Mouse (Mus musculus): ENCODE measurements around the gene Naga.

Gene Naga

DNA sequence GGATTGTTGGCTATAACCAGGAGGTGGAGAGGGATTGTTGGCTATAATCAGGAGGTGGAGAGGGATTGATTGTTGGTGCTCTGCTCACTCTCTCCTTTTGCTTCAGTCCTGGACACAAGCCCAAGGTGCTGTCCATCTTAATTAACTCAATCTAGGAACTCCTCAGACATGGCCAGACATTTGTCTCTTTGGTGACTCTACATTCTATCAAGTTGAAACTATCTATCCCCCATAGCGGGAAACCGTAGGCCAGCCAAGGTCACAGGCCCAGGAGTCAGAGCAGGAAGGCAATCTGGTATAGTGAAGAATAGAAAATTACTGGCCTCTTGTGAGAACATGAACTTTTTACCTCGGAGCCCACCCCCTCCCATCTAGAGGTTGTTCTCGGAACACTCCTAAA is 23.5 kb upstream of the Naga start:
- TF ChIP-seq GATA4 (IDR thresholded peaks at IDR 0.05; ENCODE audit: insufficient replicate concordance, low read length), result peak; percentile 84; the same call in 1 of the 2 replicates

DNA sequence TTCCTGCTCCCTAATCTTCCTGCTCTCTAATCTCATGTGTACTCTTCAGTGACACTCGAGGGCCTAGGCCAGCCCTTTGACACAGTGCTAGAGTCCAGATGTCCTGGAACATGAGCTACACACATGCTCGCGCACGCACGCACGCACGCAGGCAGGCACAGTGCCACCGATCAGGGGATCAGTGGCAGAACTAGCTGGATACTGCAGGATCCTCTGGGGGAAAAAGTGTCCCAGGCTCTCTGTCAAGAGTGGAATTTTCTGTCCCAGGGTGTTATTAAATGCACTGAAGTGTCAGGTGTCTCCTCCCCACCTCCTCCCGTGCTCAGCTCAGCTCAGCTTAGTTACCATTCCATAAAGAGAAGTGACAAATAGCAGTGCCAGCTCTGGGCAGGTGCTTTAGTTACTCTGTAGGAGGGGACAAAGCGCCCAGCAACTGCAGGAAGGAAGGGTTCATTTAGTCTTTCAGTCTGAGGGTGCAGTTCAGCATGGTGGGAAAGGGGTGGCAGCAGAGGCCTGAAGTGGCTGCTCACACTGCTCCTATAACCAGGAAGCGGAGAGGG is 22.8 kb upstream of the Naga start:
- TF ChIP-seq GATA4 (IDR thresholded peaks at IDR 0.05; ENCODE audit: insufficient replicate concordance, low read length), result peak; percentile 88; the same call in 1 of the 2 replicates

DNA sequence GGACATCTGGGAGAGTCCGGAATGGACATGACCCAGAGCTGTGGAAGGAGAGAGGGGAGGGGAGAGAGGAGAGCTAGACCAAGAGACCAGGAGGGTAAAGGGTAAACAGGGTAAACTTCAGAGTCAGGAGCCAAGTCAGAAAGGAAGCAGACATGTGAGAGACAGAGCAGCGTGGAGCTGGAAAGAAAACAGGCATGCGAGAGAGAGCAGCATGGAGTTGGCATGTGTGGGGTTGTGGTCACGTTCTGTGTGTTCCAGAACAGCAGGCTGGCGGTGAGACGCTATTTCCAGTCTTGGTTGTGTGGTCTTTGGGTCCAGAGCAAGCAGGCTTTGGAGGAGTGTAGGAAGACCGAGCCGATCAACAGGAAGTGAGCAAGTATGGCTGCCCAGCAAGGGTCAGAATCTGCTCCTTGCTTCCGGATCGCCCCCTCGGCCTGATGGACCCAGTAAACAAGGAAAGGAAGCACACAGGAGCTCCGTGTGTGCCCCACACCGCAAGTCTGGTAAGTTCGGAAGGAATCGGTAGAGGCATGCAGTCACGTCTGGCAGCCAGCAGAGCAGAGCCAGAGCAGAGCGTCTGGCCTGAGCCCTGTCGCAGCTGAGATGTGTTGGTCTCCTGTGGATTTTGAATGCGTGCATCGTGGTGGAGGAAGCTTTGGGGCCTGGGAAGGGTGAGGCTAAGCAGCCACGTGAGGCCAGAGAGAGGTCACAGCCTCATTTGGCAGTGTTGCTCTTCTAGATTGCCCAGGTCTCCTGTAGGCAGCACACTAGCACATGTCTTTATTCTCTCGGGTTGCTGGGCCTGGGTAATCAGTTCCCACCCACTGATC is 19.9 kb upstream of the Naga start:
- TF ChIP-seq GATA4 (IDR thresholded peaks at IDR 0.05; ENCODE audit: insufficient replicate concordance, low read length), result no peak; the same call in 1 of the 2 replicates

DNA sequence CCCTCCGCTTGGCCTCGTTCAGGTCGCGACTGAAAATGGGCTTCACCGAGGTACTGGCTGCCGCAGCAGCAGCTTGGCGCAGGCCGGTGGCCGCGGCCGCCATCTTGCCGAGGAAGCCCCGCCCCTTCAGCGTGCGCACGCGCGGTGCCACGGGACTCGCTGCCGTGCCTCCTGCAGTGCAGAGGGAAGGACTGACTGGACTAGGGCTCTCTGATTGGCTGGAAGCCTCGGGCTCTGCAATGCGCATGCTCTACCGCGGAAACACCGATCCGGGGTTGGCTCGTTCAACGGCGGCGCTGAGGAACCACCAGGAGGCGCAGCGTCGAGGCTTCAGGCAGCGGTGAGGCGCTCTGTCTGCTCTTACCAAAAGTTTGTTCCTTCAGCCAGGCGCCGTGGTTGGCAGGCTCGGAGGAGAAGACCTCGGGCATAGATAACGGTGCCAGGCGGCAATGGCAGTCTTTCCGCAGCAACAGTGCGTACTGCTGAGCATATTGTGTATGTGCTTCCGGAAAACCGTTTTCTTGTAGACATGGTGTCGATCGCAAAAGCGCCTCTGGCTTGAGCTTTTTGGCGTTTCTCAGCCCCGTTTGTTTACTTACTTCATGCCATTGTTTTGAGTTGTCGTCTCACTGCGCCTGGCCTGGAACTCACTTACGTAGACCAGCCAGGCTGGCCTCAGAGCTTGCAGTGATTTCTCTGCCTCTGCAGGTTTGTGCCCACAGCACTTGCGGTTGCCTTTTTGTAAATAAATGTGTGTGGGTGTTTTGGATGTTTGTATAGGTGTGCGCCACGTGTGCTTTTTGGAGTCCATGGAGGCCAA is 15.6 kb upstream of the Naga start, which contains the start of gene Ndufa6:
TSS of gene Ndufa6 (minus strand) at position 197 of the 820 bp plus-strand sequence.
- TF ChIP-seq GATA4 (IDR thresholded peaks at IDR 0.05; ENCODE audit: insufficient replicate concordance, low read length), result peak; percentile 79; the same call in 1 of the 2 replicates

DNA sequence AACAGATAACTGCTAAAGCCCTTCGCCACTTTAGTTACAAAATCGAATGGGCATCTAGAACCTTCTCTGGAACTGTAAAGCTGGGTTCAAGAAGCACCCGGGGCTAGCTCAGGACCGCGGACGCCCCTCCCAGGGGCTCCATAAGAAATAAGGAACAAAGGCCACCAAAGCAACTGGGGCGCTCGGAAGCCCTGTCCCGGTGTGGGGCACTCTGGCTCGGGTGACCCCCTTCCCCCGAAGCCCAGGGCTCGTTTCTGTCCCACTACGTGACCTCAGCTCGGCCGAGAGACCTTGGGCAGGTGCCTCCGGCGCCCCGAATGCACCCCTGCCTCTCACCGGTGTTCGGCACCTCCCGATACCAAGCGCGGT is 15.0 kb upstream of the Naga start:
- TF ChIP-seq GATA4 (IDR thresholded peaks at IDR 0.05; ENCODE audit: insufficient replicate concordance, low read length), result no peak

DNA sequence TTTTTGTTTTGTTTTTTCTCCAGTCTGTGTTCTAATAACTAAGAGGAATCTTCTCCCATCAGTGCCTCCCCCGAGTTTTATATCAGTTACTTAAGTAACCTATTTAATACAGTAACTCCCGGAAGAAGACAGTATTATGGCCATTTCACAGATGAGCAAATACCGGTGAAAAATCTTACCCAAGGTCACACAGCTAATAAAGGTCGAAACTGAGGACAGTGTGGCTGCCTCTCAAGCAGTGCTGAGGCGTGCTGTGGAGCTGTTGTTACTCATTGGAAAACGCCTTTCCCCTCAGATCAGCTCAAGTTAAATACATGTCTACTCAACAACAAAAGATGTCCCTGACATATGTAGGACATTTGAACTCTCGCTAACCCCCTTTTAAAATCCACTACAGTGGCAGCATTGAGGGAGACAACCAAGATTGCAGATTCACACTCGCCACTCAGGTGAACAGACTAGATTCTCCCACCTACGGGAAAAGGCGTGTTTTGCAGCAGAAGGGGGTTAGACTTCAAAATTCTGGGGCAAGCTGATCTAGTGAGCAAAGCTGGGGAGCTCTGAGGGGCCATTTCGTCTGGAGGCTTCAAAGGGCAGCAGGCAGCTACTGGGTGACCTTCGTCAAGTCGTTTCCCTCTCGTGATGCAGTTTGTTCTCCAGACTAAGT is 14.5 kb upstream of the Naga start:
- TF ChIP-seq GATA4 (IDR thresholded peaks at IDR 0.05; ENCODE audit: insufficient replicate concordance, low read length), result no peak

DNA sequence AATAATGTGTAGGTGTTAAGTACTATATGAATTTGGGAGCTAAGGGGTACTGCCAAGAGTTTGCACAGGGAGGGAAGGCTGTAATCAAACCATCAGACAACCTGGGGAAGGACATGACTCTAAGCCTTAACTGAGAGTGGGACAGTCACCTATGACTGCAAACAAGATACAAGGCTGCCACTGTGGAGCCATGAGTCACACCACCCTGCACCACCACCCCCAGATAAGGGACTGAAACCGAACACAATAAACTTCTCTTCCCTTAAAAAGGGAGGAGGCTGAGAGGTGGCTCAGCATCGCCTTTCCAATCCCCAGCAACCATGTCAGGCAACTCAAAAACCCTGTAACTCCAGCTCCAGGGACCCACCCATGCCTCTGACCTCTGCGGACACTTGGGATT is 12.8 kb upstream of the Naga start:
- no peak for TF ChIP-seq GATA4 (IDR thresholded peaks at IDR 0.05; ENCODE audit: insufficient replicate concordance, low read length)

DNA sequence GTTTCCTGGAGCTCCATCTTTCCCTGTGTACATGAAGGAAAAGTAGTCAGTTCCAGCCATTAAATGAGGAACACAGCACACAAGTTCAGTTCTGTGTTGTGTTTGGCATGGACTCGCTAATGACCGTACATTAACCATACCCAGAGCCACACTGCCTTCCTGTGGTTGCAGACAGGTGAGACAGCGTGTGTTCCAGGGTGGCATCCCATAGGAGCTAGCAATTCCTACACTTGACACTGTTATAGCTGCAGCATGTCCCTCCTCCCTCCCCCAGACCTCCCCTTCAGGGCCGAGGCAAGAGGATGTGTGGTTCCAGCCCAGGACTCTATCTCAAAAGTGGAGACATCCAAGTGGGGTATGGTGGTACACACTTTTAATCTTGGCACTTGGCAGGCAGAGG is 11.6 kb upstream of the Naga start:
- no peak for TF ChIP-seq GATA4 (IDR thresholded peaks at IDR 0.05; ENCODE audit: insufficient replicate concordance, low read length)

DNA sequence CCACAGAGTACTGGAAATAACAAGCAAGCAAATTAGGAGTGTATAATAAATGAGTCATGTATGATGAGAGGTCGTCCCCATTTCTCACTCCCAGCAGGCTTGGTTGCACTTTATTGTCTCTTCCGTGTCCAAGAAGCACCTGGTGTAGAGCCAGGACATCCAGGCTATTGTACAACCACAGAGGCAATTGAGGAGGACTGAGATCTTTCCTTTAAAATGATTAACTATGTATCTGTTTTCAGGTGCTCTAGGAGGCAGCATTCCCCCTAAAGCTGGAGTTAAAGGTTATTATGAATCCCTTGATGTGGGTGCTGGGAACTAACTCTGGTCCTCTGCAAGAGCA is 10.2 kb upstream of the Naga start:
- TF ChIP-seq GATA4 (IDR thresholded peaks at IDR 0.05; ENCODE audit: insufficient replicate concordance, low read length), result no peak

DNA sequence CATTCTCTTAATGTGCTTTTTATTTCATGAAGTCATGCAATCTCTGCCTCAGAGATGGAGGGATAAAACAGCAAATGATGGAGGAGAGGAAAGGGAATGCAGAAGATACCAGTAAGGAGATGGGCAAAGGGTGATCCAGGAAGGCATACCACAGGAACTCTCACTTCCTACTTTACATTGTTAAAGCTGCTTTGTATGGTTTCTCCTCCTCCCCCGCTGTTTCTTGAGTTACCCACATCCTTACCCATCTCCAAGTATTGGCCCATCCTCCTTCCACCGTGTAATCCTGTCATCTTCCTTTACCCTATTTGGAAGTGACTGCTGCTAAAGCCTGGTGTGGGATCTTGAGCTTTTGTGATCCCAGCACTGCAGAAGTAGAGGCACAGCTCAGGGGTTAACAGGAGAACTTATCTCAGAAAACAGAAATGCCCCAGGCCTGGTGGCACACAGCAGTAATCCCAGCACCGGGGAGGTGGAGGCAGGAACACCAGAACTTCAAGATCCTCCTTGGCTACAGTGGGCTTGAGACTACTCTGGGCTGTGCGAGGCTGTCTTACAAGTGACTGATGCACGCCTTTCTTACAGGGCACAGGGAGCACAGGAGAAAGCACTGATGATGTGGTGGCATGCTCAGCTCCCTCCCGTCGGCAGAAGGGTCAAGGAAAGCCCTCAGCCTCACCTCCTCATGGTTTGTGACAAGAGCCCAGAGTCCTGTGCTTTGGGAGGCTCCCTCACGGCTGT is 9.7 kb upstream of the Naga start:
- no peak for TF ChIP-seq GATA4 (IDR thresholded peaks at IDR 0.05; ENCODE audit: insufficient replicate concordance, low read length)

DNA sequence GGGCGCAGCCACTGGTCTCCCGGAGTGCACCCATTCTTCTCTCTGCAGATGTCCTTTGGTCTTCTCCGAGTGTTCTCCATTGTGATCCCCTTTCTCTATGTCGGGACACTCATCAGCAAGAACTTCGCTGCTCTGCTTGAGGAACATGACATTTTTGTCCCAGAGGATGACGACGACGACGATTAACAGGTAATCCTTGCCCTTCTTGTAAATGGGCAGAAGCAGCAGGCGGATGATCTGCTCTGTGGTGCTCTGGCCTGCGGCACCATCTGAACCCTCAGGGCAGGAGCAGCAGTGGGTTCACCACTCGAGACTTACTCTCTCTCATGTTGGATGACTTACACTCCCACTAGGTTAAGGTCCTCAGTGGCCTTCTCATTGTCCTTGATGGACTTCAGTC is 9.1 kb upstream of the Naga start:
- TF ChIP-seq GATA4 (IDR thresholded peaks at IDR 0.05; ENCODE audit: insufficient replicate concordance, low read length), result no peak

DNA sequence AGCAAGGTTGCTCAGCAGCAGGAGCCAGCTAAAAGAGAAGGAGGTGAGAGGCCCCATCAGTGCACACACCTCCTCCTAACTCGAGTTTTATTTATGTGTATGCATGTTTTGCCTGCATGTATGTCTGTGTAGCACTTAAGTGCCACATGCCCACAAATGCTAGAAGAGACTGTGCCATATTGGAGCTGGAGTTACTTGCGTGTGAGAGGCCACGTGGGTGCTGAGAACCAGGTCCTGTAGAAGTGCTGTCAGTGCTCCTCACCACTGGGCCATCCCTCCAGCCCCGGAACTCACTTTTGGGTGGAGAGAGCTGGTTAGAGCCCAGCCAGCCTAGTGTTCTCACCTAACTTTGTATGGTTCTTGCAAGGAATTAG is 8.6 kb upstream of the Naga start:
- TF ChIP-seq GATA4 (IDR thresholded peaks at IDR 0.05; ENCODE audit: insufficient replicate concordance, low read length), result no peak

DNA sequence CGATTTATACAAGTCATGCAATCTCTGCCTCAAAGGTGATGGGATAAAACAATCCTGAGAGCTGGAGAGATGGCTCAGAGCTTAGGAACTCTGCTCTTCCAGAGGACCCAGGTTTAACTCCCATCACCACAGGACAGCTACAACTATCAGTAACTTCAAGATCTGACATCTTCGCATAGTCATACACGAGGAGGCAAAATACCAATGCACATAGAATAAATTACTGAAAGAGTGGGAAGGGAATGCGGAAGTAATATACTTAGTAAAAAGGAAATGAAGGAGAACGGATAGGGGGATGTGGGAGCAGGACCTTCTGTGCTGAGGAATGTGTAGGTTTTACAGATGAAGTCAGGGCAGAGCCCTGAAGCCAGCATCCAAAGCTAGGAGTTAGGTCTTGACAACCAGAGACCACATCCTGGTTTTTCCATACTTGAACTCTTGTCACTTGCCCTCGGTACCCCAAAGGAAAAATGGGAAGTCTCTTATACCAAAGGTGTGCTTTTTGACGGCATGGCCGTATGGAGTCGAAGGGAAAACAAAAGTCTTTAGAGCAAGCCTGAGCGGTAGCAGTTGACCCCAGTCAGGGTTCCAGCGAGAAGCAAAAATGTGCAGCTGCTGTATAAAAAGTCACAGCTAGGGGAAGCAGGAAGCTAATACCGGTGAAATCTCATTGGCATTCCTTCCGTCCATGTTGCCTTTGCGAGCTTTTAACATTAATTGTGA is 8.0 kb upstream of the Naga start:
- no peak for TF ChIP-seq GATA4 (IDR thresholded peaks at IDR 0.05; ENCODE audit: insufficient replicate concordance, low read length)

DNA sequence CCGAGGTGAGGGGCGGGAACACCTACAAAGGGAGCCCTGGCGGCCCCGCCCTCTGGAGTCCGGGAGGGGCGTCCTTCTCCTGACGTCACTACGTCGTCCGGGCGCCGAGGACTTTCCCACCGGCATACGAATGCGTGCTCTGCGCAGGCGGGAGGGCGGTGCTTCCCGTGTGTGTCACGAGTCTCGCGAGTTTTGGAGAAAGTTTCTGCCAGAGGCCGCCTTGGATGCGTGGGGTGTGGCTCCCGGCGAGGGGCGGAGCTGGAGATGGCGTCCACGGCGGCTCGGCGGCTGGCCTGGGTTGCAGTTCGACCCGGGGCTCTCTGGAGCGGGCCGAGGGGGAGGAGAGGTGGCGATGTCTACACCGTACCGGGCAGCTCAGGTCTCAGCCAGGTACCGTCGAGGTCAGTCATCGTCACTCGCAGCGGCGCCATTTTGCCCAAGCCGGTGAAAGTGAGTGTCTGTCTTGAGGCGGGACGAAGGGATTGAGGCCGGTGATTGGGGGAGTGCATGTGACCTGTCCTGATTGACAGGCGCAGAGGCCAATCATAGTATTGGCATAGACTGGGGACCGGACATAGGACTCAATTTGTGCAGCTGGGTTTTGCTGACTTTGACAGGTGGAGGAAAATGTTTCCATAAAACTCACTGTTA is 7.2 kb upstream of the Naga start:
- TF ChIP-seq GATA4 (IDR thresholded peaks at IDR 0.05; ENCODE audit: insufficient replicate concordance, low read length), result no peak
